Mouse (Mus musculus) forebrain, embryonic 10.5 days (tissue): ENCODE results near the gene Adamts17. TPM values are rescaled to one million over a fixed set of nuclear protein-coding genes. Genes with fewer than 3 reads are reported as not detected.

Source experiments
- DNase-seq: peaks from one replicate; pipeline ENCODE4 v3.0.0-alpha.2; 2017; ENCODE audit warnings: low spot score; ENCODE audit errors: extremely low spot score
- H3K27ac ChIP-seq: fragments of 300-500 bp; sonication (generic); 2 replicates; pipeline ENCODE4 v1.5.1; 2016; ENCODE audit warnings: mild to moderate bottlenecking
- H3K27me3 ChIP-seq: fragments of 300-500 bp; sonication (generic); 2 replicates; pipeline ENCODE4 v1.6.1; 2016; ENCODE audit warnings: mild to moderate bottlenecking; ENCODE audit not compliant: poor library complexity, severe bottlenecking
- H3K36me3 ChIP-seq: fragments of 300-500 bp; sonication (generic); replicated peaks from 2 replicates; pipeline ENCODE4 v1.6.1; 2016; ENCODE audit warnings: mild to moderate bottlenecking, moderate library complexity
- H3K4me1 ChIP-seq: fragments of 300-500 bp; sonication (generic); 2 replicates; pipeline ENCODE4 v1.6.1; 2016
- H3K4me3 ChIP-seq: fragments of 300-500 bp; sonication (generic); 2 replicates; pipeline ENCODE4 v1.5.1; 2016; ENCODE audit warnings: mild to moderate bottlenecking, moderate library complexity
- H3K9me3 ChIP-seq: fragments of 300-500 bp; sonication (generic); 2 replicates; pipeline ENCODE4 v1.6.1; 2016; ENCODE audit warnings: mild to moderate bottlenecking, moderate library complexity
- WGBS: fragments of 180-500 bp; shearing (Covaris S2); methylation state at CpG from one replicate; pipeline ENCODE4 v1.1.7; 2016; 5-methylcytosine and 5-hydroxymethylcytosine counted together
- polyA plus RNA-seq: library from polyadenylated mRNA; unstranded; fragments of >200 nt; fragmentation: Nextera tagmentation; extraction: Ambion mirVana; gene quantifications from 2 replicates; pipeline ENCODE4 v1.2.1, GENCODE M21; 2016

Adamts17 gene
- polyA plus RNA-seq, 1 experiment from 2014 or later: 0.89 TPM

GRCm38 (mm10) chr7:66967206-66967919, 127.8 kb downstream of the Adamts17 start:
- no peaks in the 10 kb centered on the region for H3K27me3 ChIP-seq
- 74% methylated on average over 8 of the region's 8 CpGs for WGBS
- H3K27ac ChIP-seq: peak overlapping the region; percentile 45
- H3K36me3 ChIP-seq: no peaks in the 10 kb centered on the region
- no peak overlapping the region for H3K4me3 ChIP-seq
- no peaks in the 10 kb centered on the region for H3K9me3 ChIP-seq
- H3K4me1 ChIP-seq: peaks cover 26% of the 10 kb centered on the region
- no peak for DNase-seq

GRCm38 (mm10) chr7:66968661-66969060, 129.1 kb downstream of the Adamts17 start:
- 88% methylated on average over 6 of the region's 6 CpGs for WGBS
- H3K27me3 ChIP-seq: no peaks in the 10 kb centered on the region
- H3K4me1 ChIP-seq: peaks cover 26% of the 10 kb centered on the region
- H3K4me3 ChIP-seq: no peak overlapping the region
- H3K27ac ChIP-seq: no peak overlapping the region
- no peaks in the 10 kb centered on the region for H3K9me3 ChIP-seq
- no peaks in the 10 kb centered on the region for H3K36me3 ChIP-seq
- DNase-seq: no peak

GRCm38 (mm10) chr7:66969199-66969598, 129.7 kb downstream of the Adamts17 start:
- Histone ChIP-seq H3K4me1 (peaks cover 26% of the 10 kb centered on the region), H3K36me3 (no peaks in the 10 kb centered on the region), H3K9me3 (no peaks in the 10 kb centered on the region), H3K27ac (no peak overlapping the region), H3K27me3 (no peaks in the 10 kb centered on the region), H3K4me3 (no peak overlapping the region)
- no peak for DNase-seq
- 68% methylated on average over 2 of the region's 2 CpGs for WGBS

- H3K36me3 ChIP-seq: no peaks in the 10 kb centered on the region
- WGBS: 88% methylated on average over 2 of the region's 2 CpGs
- H3K9me3 ChIP-seq: no peaks in the 10 kb centered on the region
- H3K27me3 ChIP-seq: no peaks in the 10 kb centered on the region
- no peak overlapping the region for H3K4me3 ChIP-seq
- no peak for DNase-seq
- H3K27ac ChIP-seq: no peak overlapping the region
- H3K4me1 ChIP-seq: peaks cover 26% of the 10 kb centered on the region
Measured at GRCm38 (mm10) chr7:66970235-66970634, 130.7 kb downstream of the Adamts17 start.

GRCm38 (mm10) chr7:66970974-66971373, 131.4 kb downstream of the Adamts17 start:
- DNase-seq: no peak
- H3K9me3 ChIP-seq: no peaks in the 10 kb centered on the region
- no peak overlapping the region for H3K27ac ChIP-seq
- no peaks in the 10 kb centered on the region for H3K36me3 ChIP-seq
- H3K4me3 ChIP-seq: no peak overlapping the region
- peaks cover 23% of the 10 kb centered on the region for H3K4me1 ChIP-seq
- no peaks in the 10 kb centered on the region for H3K27me3 ChIP-seq
- WGBS: 81% methylated on average over 2 of the region's 2 CpGs

- no peak for DNase-seq
- Histone ChIP-seq H3K4me1 (no peaks in the 10 kb centered on the region), H3K27me3 (no peaks in the 10 kb centered on the region), H3K36me3 (no peaks in the 10 kb centered on the region), H3K9me3 (no peaks in the 10 kb centered on the region), H3K27ac (no peak overlapping the region), H3K4me3 (no peak overlapping the region)
- WGBS: 87% methylated on average over 10 of the region's 10 CpGs
Measured at GRCm38 (mm10) chr7:66974859-66975258, 135.3 kb downstream of the Adamts17 start.

- Histone ChIP-seq H3K4me3 (no peak overlapping the region), H3K4me1 (no peaks in the 10 kb centered on the region), H3K27ac (no peak overlapping the region), H3K9me3 (no peaks in the 10 kb centered on the region), H3K36me3 (no peaks in the 10 kb centered on the region), H3K27me3 (no peaks in the 10 kb centered on the region)
- WGBS: 95% methylated on average over 9 of the region's 9 CpGs
- DNase-seq: no peak
Measured at GRCm38 (mm10) chr7:66976371-66976770, 136.8 kb downstream of the Adamts17 start.

GRCm38 (mm10) chr7:66981591-66981990, 142.1 kb downstream of the Adamts17 start:
- no peak for DNase-seq
- Histone ChIP-seq H3K4me3 (no peak overlapping the region), H3K9me3 (no peaks in the 10 kb centered on the region), H3K4me1 (no peaks in the 10 kb centered on the region), H3K27me3 (no peaks in the 10 kb centered on the region), H3K36me3 (no peaks in the 10 kb centered on the region), H3K27ac (no peak overlapping the region)
- 84% methylated on average over 6 of the region's 6 CpGs for WGBS

GRCm38 (mm10) chr7:66982084-66982483, 142.5 kb downstream of the Adamts17 start:
- no peaks in the 10 kb centered on the region for H3K4me1 ChIP-seq
- H3K4me3 ChIP-seq: no peak overlapping the region
- H3K36me3 ChIP-seq: no peaks in the 10 kb centered on the region
- H3K27me3 ChIP-seq: no peaks in the 10 kb centered on the region
- 87% methylated on average over 5 of the region's 5 CpGs for WGBS
- no peaks in the 10 kb centered on the region for H3K9me3 ChIP-seq
- no peak for DNase-seq
- no peak overlapping the region for H3K27ac ChIP-seq

- WGBS: 91% methylated on average over 4 of the region's 4 CpGs
- no peaks in the 10 kb centered on the region for H3K27me3 ChIP-seq
- H3K9me3 ChIP-seq: no peaks in the 10 kb centered on the region
- no peak overlapping the region for H3K4me3 ChIP-seq
- no peaks in the 10 kb centered on the region for H3K36me3 ChIP-seq
- no peak overlapping the region for H3K27ac ChIP-seq
- DNase-seq: no peak
- H3K4me1 ChIP-seq: no peaks in the 10 kb centered on the region
Measured at GRCm38 (mm10) chr7:66987671-66988070, 148.1 kb downstream of the Adamts17 start.

GRCm38 (mm10) chr7:66988441-66988840, 148.9 kb downstream of the Adamts17 start:
- 89% methylated on average over 3 of the region's 3 CpGs for WGBS
- Histone ChIP-seq H3K4me1 (no peaks in the 10 kb centered on the region), H3K27me3 (no peaks in the 10 kb centered on the region), H3K4me3 (no peak overlapping the region), H3K9me3 (no peaks in the 10 kb centered on the region), H3K36me3 (no peaks in the 10 kb centered on the region), H3K27ac (no peak overlapping the region)
- DNase-seq: no peak

GRCm38 (mm10) chr7:66989357-66990045, 150.0 kb downstream of the Adamts17 start:
- Histone ChIP-seq H3K27me3 (no peaks in the 10 kb centered on the region), H3K36me3 (no peaks in the 10 kb centered on the region), H3K9me3 (no peaks in the 10 kb centered on the region), H3K27ac (no peak overlapping the region), H3K4me1 (no peaks in the 10 kb centered on the region), H3K4me3 (no peak overlapping the region)
- DNase-seq: no peak
- WGBS: 92% methylated on average over 3 of the region's 3 CpGs

- no peak for DNase-seq
- H3K4me3 ChIP-seq: no peak overlapping the region
- H3K9me3 ChIP-seq: no peaks in the 10 kb centered on the region
- WGBS: 88% methylated on average over 6 of the region's 6 CpGs
- H3K27me3 ChIP-seq: no peaks in the 10 kb centered on the region
- no peaks in the 10 kb centered on the region for H3K36me3 ChIP-seq
- H3K4me1 ChIP-seq: peaks cover 10% of the 10 kb centered on the region
- H3K27ac ChIP-seq: no peak overlapping the region
Measured at GRCm38 (mm10) chr7:66998821-66999220, 159.3 kb downstream of the Adamts17 start.
